Mouse (Mus musculus) left cerebral cortex, adult 2 months (tissue): Measurements from ENCODE around the gene Nrl. TPM values are rescaled to one million over a fixed set of nuclear protein-coding genes. Genes with fewer than 3 reads are reported as not detected.

Experiments used
- DNase-seq, 2 experiments: peaks; one replicate each; pipeline ENCODE4 v3.0.0; 2021 to 2022; ENCODE audit warnings: low spot score in 2 of 2, mixed read lengths in 1 of 2; ENCODE audit errors: extremely low spot score in 1 of 2
- H3K27ac ChIP-seq: fragments of 200-600 bp; 2 replicates; pipeline ENCODE4 v1.8.1; 2022
- H3K4me3 ChIP-seq: fragments of 200-600 bp; 2 replicates; pipeline ENCODE4 v1.8.1; 2022
- CTCF ChIP-seq: fragments of 200-600 bp; IDR thresholded peaks from 2 replicates; pipeline ENCODE4 v1.8.1; 2022; ENCODE audit warnings: antibody characterized with exemption, mild to moderate bottlenecking, moderate library complexity
- intact Hi-C: fragments of 180-260 bp; cut with DNase I; formaldehyde crosslinking; loops from one replicate; pipeline ENCODE4 v1.15.1; 2025
- total RNA-seq, 2 experiments: library from RNA; stranded (reverse); gene quantifications; 2 replicates each; pipeline ENCODE4 v1.2.3; 2021

The Nrl gene
- total RNA-seq, 2 experiments from 2014 or later: 0.29 to 0.84 TPM

DNA sequence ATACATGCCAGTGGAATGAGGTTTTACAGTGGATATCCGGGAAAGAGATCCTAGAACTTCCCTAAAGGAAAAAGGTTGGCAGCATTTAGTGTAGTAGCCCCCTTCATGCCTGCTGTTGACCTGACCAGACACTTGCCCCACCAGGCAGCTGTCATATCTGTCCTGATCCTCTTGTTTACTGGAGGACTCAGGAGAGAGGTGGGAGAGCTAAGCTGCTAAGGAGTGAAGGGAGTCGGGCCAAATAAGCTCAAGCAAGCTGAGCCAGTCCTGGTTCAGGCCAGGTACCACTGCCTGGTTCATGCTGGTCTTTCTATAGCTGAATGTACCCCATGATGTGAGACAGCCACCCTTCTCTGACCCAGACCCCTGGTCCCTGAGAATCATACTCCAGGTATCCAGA lies 1.9 kb upstream of the Nrl start:
- no peak for TF ChIP-seq CTCF
- Histone ChIP-seq H3K27ac (no peak overlapping the region), H3K4me3 (no peak overlapping the region)
- intact Hi-C loops: no loop called here
- no peak for DNase-seq

DNA sequence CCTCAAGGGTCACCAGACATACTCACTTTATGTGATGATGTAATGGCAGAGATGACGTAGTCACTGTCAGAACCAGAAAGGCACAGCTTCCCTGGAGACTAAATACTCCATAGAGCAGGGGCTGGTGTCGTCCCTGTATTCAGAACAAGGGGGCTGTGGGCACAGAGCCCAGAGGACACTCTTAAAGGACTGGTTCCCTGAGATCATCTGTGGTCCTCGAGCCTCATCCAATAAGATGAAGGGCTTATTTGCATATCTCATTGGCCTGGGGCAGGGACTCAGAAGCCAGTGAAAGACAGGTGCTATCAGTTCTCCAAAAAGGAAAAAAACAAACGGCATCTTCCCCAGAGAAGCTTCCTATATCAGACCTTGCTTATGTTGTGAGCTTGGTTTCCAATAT lies 719 bp downstream of the Nrl start:
- DNase-seq: no peak
- intact Hi-C loops: no loop called here
- no peak overlapping the region for H3K4me3 ChIP-seq
- no peak for TF ChIP-seq CTCF
- no peak overlapping the region for H3K27ac ChIP-seq

DNA sequence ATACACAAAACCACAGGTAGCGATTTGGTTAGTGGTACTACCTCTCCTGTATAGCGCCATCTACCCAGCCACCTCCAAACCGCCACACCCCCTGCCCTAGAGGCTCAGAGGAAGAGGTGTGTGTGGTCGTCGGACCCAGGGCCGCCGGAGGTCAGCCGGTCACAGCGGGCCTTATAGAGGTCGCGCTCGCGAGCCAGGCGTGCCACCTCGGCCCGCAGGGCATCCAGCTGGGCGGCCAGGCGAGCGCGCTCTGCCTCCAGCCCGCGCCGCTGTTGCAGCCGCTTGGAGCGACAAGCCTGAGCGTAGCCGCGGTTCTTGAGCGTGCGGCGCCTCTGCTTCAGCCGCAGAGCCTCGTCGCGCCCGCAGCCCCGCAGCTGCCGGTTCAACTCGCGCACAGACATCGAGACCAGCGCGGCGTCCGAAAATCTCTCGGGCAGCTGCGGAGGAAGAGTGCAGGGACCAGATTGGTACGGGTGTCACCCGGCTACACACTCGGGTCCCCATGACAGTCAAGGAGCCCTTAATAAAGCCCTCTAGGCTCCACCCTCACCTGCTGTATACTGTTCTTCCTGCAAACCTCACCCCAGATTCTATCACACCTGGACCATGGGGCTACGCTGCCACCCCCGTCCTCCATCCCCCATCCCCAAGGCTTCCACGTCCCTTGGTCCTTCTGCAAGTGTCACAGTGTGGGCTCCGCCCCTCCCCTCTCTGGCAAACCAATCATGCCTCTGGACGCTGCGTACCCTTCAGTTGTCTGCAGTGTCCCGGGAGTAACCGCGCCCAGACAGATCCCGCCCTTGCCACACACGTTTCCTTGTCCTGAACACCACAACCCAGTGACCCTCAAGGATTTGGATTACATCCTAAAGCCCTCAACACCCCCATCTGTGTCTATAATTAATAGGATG lies 4.1 kb downstream of the Nrl start:
- DNase-seq: peak in 1 of 2 experiments; percentile 58
- peak overlapping the region; percentile 78 for H3K27ac ChIP-seq
- TF ChIP-seq CTCF: no peak; the same call in none of the 2 replicates
- H3K4me3 ChIP-seq: peak overlapping the region; percentile 55
- intact Hi-C loops: loop anchor here (2.0 kb wide), 1 partner anchor 14 kb away; no protein-coding TSS in a partner anchor

DNA sequence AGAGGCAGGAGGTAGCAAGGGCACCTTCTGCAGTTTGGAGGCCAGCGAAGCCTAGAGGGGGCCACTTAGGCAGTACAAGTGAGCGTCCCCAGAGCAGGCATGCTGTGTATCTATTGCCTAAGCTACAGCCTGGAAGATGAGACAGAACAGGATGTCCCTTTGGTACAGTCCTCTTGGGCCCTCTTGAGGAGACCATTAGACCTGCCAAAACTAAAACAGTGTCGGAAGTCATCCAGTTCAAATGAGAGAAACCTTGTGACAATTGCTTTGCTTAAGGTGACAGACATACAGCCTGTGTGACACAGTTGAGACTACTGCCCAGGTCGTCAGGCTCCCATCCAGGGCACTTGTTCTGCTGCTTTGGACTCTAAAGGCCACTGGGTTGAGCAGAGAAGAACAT lies 5.2 kb downstream of the Nrl start:
- TF ChIP-seq CTCF: no peak; the same call in 1 of the 2 replicates
- peak overlapping the region; percentile 79 for H3K27ac ChIP-seq
- no peak for DNase-seq

DNA sequence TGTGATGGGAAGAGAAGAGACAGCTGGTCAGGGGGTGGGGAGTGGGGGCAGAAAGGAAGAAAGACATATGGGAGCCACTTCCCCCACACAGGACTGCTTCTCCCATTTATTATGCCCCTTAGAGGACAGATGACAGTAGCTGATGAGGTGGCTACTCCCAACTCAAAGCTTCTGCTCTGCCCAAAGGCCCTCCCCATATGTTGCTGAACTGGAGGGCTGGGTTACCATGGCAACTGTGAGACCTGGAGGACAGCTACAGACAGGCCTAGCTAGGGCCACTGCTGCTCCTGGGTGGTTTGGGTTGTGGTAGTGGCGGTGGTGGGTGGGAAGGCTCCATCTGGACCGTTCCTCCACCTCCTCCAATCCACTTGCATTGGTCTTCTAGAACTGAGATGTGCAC lies 5.9 kb downstream of the Nrl start:
- DNase-seq: peak; percentile 57 to 74
- intact Hi-C loops: loop anchor here (1.0 kb wide), 1 partner anchor 9 kb away; the partner anchor contains the start of gene Cpne6
- no peak for TF ChIP-seq CTCF
- no peak overlapping the region for H3K4me3 ChIP-seq
- peak overlapping the region; percentile 79 for H3K27ac ChIP-seq

More for the DNA sequence above, 5.2 kb downstream of the Nrl start:
- no peak overlapping the region for H3K4me3 ChIP-seq
- intact Hi-C loops: loop anchor here (1.0 to 2.0 kb wide), 2 partner anchors 9 to 13 kb away; partner anchors contain the start of gene Cpne6

DNA sequence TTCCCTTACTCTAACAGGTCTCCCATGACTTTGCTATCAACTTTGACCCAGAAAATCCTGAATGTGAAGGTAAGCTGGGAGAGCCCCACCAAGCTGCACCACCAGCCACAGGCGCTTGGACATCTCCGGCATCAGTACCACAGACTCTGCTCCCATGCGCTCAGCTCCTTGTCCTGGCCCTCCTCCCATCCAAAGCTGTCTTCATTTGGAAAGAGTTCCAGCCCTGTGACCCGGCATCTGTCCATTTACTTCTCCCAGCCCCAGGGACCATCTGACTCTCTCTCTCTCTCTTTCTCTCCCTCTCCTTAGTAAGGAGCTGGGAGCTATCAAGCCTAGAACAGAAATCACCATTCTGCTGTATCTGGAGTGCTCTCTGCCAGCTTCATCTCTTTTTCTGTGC lies 8.9 kb downstream of the Nrl start:
- no peak overlapping the region for H3K4me3 ChIP-seq
- DNase-seq: no peak
- no peak overlapping the region for H3K27ac ChIP-seq
- no peak for TF ChIP-seq CTCF
- intact Hi-C loops: no loop called here

DNA sequence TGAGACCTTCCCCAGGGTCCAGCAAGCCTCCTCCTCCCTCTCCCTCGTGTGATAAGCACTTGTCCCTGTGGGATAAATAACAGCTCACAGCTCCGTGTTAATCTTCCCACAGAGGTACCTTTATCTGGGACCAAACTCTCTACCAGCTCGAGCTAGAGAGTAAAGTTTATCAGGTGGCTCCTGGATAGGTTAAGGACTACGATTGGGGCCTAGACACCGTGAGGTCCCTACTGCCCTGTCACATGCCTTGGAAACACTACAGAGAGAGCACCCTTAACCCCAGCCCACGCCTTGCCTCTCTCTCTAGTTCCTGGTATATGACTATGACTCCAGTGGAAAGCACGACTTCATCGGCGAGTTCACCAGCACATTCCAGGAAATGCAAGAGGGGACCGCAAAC lies 10.9 kb downstream of the Nrl start:
- TF ChIP-seq CTCF: no peak
- DNase-seq: no peak
- intact Hi-C loops: no loop called here
- no peak overlapping the region for H3K27ac ChIP-seq
- H3K4me3 ChIP-seq: no peak overlapping the region

DNA sequence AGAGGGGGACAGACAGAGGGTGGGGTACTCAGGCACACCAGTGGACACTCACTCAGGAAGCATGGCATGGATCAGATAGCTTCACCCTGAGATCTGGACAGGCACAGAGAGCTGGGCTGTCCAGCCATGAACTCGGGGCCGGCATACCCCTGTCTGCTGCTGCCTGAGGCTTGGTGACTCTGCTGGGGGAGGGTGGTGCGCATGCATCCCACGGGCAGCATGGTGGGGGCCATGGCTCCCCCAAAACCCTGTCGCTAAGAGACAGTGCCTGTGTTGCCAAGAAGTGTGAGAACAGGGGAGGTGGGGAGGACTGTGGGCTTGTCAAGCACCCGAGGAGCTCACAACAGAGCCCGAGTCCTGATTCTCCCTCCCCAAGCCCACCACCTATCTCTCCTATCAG lies 13.7 kb downstream of the Nrl start:
- H3K4me3 ChIP-seq: peak overlapping the region; percentile 60
- H3K27ac ChIP-seq: peak overlapping the region; percentile 92
- intact Hi-C loops: no loop called here
- peak; percentile 65 to 72 for DNase-seq
- no peak for TF ChIP-seq CTCF

DNA sequence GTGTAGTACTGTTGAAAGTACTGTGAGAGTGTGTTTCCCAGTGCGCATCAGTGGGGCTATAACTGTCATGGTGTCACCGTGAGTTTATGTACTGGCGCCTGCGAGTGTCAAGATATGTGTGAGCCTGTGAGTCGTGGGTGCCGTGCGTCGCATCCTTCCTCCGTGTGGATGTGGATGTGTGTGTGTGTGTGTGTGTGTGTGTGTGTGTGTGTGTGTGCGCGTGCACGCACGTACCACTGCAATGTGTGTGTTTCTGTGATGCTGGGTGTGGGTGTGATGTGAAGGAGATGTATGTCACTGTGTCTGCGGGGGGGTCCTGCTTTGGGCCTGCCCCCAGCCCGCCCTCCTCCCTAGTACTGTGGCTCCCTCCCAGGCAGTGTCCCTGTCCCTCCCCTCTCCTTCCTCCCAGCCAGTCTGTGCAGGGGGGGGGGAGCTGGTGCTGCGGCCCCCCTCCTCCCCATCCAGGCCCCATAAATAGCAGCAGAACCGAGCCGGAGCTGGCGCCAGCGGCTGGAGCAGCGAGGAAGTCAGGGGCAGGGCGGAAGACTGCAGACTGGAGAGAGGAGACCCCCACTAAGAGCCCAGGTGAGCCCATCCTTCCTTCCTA lies 14.6 kb downstream of the Nrl start, which contains the start of gene Cpne6:
Gene Cpne6 (plus strand): TSS at position 321 of the 607 bp plus-strand sequence.
- H3K27ac ChIP-seq: peak within 1 kb of the TSS; percentile 92
- intact Hi-C loops: loop anchor here (1.0 kb wide), 1 partner anchor 9 kb away; no protein-coding TSS in a partner anchor
- H3K4me3 ChIP-seq: peak within 1 kb of the TSS; percentile 60

DNA sequence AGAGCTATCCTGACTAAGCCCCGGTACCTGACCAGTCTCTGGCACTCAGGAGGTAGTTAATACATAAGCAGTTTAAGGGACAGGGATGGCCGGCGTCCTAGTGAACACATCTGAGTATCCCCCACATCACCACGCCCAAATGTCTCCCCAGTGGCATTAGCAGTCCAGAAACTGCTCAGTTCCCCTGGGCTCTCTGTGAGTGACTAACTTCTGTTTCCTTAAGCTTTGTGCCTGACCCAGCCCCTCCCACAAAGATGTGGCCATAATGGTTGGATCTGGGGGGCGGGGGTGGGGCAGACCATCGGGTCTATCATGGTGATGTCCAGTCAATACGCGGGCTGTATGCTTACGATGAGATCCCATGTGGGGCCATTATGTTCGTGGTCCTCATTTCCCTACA lies 15.2 kb downstream of the Nrl start:
- no peak overlapping the region for H3K27ac ChIP-seq
- no peak for TF ChIP-seq CTCF
- no peak overlapping the region for H3K4me3 ChIP-seq
- no peak for DNase-seq
- intact Hi-C loops: no loop called here

More for the DNA sequence above, 14.6 kb downstream of the Nrl start, which contains the start of gene Cpne6:
- TF ChIP-seq CTCF: no peak
- DNase-seq: peak; percentile 56 to 68

DNA sequence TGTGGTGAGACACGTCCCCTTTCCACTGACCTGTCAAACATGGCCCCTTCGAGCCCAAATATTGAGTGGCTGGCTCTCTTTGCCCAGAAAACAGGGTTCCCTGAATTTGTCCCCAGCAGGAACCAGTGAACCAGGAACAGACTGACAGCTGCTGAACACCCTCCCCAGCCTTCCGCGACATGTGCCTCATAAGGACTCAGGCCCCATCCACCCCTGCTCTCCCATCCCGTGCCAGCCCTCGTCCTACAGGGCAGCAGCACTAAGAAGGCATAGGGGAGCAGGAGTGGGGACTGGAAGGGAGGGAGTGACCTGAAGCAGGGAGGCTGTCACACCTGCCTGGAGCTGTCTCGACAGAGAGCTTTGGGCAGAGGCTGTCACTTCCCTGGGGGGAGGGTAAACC lies 17.0 kb downstream of the Nrl start:
- intact Hi-C loops: loop anchor here (2.0 kb wide), 1 partner anchor 13 kb away; no protein-coding TSS in a partner anchor
- H3K27ac ChIP-seq: no peak overlapping the region
- H3K4me3 ChIP-seq: no peak overlapping the region
- TF ChIP-seq CTCF: no peak
- no peak for DNase-seq

DNA sequence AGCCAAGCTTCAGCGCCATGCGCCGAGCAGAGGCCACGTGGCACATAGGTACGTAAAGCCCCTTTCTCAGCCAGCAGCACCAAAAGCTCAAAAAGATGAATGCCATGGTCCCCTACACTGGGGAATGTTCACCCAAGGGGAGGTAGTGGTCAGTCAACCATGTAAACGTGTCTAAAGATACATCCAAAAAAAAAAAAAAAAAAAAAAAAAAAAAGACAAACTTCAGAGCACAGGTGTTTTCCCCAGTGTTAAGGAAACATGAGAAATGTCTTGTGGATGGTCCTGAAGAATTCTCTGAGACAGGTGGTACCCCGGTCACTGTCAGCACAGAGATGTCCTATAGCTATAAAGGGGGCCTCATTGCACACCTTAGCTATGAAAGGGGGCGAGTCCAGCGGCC lies 19.2 kb downstream of the Nrl start:
- no peak for TF ChIP-seq CTCF

More for the DNA sequence above, 19.2 kb downstream of the Nrl start:
- intact Hi-C loops: loop anchor here (2.0 kb wide), 1 partner anchor 15 kb away; no protein-coding TSS in a partner anchor
- no peak for DNase-seq
- no peak overlapping the region for H3K27ac ChIP-seq
- no peak overlapping the region for H3K4me3 ChIP-seq
